ENCODE assay signal across 12 mouse cellular contexts in the genomic region with DNA sequence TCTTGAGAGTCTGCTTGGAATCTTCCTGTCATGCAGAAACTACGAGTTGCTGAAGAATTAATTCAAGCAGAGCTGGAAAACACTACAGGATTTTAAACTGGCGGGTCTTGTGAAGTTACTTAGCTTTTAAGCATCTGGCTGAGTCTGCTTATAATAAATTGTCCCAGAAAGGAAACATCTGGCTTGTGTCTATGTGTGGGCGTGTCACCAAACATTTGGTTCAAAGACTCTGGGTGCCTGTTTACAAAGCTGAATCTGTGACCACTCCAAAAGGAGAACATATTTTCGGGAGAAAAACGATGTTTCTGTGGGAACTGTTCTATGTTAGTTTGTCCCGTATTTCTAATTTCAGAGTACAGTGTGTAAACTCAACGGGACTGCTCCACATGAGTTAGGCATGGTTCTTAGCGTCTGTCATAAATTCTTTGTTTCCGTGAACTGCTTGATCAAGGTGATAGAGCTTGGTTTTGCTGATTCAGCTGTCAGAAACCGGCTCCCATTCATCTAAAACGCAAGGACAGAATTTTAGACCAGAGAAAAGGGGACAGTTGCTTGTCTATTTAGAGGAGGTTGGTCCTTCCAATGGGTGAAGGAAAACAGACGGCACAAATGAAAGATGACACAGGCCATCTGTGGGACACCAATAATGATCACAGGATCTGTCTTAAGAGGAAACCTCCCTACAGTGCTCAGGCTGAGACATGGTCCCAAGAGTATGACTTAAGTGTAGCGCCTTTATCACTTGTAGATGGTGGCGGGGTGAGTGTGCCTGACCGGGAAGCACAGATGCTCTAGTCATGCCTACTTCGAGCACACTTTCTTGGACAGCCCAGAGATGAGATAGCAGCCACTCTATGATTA. TPM values are rescaled to one million over a fixed set of nuclear protein-coding genes. Genes with fewer than 3 reads are reported as not detected.
A peak's percentile ranks its signal among the peaks of the same experiment; 100 is the strongest.
DNase-seq lines count a peak whose midpoint lies in the region; ATAC-seq lines count a peak whose summit lies in the region.
"Had no signal": no experiment of that assay in that cellular context is flagged by ENCODE, and none has a peak within 500 bp of the region (broad histone marks: within the 10 kb centered on the region; RNA-seq: fewer than 3 reads in every experiment).

No protein-coding gene starts in this region.

- H3K9me3 ChIP-seq in heart, embryonic 12.5 days (replicated peaks), result no peaks in the 10 kb centered on the region
- H3K9me3 ChIP-seq: forebrain, embryonic 15.5 days; midbrain, embryonic 15.5 days had no signal

- DNase-seq in kidney, adult 11 months, result peak; percentile 23
- no peak for DNase-seq in kidney, adult 18-20 months
- peak; percentile 60 for DNase-seq in kidney, postnatal 10 days
- peak; percentile 57 for DNase-seq in skeletal muscle tissue, adult 2 months (ENCODE audit: low read depth, low spot score)
- DNase-seq in adrenal gland, postnatal 4 days (ENCODE audit: low spot score in 2 of 2), result no peak
- DNase-seq in cerebellum, adult 11 months, result no peak

- no peak for ATAC-seq in heart, embryonic 12.5 days (ENCODE audit: insufficient number of reproducible peaks, low FRiP score)
- ATAC-seq in erythroid progenitor cell, adult 5-6 weeks (replicated peaks; ENCODE audit: low FRiP score, poor library complexity, severe bottlenecking), result no peak
- ATAC-seq: forebrain, embryonic 15.5 days; midbrain, embryonic 15.5 days had no signal

- peaks cover 14% of the 10 kb centered on the region for H3K4me1 ChIP-seq in heart, embryonic 12.5 days (replicated peaks)
- H3K4me1 ChIP-seq: forebrain, embryonic 15.5 days; midbrain, embryonic 15.5 days had no signal

- no peak overlapping the region for H3K9ac ChIP-seq in heart, embryonic 12.5 days
- H3K9ac ChIP-seq: forebrain, embryonic 15.5 days; midbrain, embryonic 15.5 days had no signal

- peak overlapping the region; percentile 40 for H3K4me2 ChIP-seq in heart, embryonic 12.5 days
- H3K4me2 ChIP-seq: forebrain, embryonic 15.5 days; midbrain, embryonic 15.5 days had no signal

- H3K27me3 ChIP-seq in heart, embryonic 12.5 days (replicated peaks), result no peaks in the 10 kb centered on the region
- H3K27me3 ChIP-seq: forebrain, embryonic 15.5 days; midbrain, embryonic 15.5 days had no signal

- H3K4me3 ChIP-seq in heart, embryonic 12.5 days, result no peak overlapping the region
- H3K4me3 ChIP-seq: forebrain, embryonic 15.5 days; midbrain, embryonic 15.5 days had no signal

- H3K27ac ChIP-seq in heart, embryonic 12.5 days (ENCODE audit: poor library complexity, severe bottlenecking), result no peak overlapping the region; the same call in 1 of the 2 replicates
- H3K27ac ChIP-seq: forebrain, embryonic 15.5 days; midbrain, embryonic 15.5 days had no signal

- H3K36me3 ChIP-seq in heart, embryonic 12.5 days, result no peaks in the 10 kb centered on the region
- H3K36me3 ChIP-seq: forebrain, embryonic 15.5 days; midbrain, embryonic 15.5 days had no signal

- WGBS in heart, embryonic 12.5 days, result 63% methylated on average over 16 of the region's 16 CpGs

RNA-seq across cellular contexts. Expression of a gene that starts 17.2 kb away (rescaled TPM):
- polyA plus RNA-seq in heart, embryonic 12.5 days (2016; fragmentation: Nextera tagmentation; extraction: Ambion mirVana), result 21.2 and 25.4 TPM in 2 replicates
- total RNA-seq in adrenal gland, postnatal 4 days (2021), result 10 to 100 TPM; 83.2 to 85.6 TPM
- not detected in 2 replicates for total RNA-seq in erythroid progenitor cell, adult 5-6 weeks (2015; ENCODE audit: low replicate concordance)
- total RNA-seq in erythroid progenitor cell, adult 5-6 weeks (2017; ENCODE audit: low replicate concordance), result not detected in 2 replicates

RNA-seq across cellular contexts. Expression of a gene that starts 18.9 kb away (rescaled TPM):
- not detected in 2 replicates for polyA plus RNA-seq in heart, embryonic 12.5 days (2016; fragmentation: Nextera tagmentation; extraction: Ambion mirVana)
- total RNA-seq in adrenal gland, postnatal 4 days (2021), result not detected
- total RNA-seq in erythroid progenitor cell, adult 5-6 weeks (2015; ENCODE audit: low replicate concordance), result not detected in 2 replicates
- not detected in 2 replicates for total RNA-seq in erythroid progenitor cell, adult 5-6 weeks (2017; ENCODE audit: low replicate concordance)
- total RNA-seq: ES-E14; layer of hippocampus, postnatal 14 days had no signal

RNA-seq across cellular contexts. Expression of a gene that starts 50.2 kb away (rescaled TPM):
- 57.2 and 57.3 TPM in 2 replicates for polyA plus RNA-seq in heart, embryonic 12.5 days (2016; fragmentation: Nextera tagmentation; extraction: Ambion mirVana)
- 10 to 100 TPM; 53.2 to 54.8 TPM for total RNA-seq in adrenal gland, postnatal 4 days (2021)
- total RNA-seq in erythroid progenitor cell, adult 5-6 weeks (2015; ENCODE audit: low replicate concordance), result 51.6 and 69.9 TPM in 2 replicates
- total RNA-seq in erythroid progenitor cell, adult 5-6 weeks (2017; ENCODE audit: low replicate concordance), result 59.2 and 61.9 TPM in 2 replicates

Comparison
In these comparisons a context has a peak if more than half of its experiments do, and no peak if none do; other contexts are left out.
1. DNase-seq: peak in kidney, adult 11 months (single experiment), kidney, postnatal 10 days (single experiment) and skeletal muscle tissue, adult 2 months (single experiment); none in kidney, adult 18-20 months (single experiment), adrenal gland, postnatal 4 days (0 of 2) and cerebellum, adult 11 months (single experiment).
2. RNA of a gene that starts 17.2 kb away (total RNA-seq): 83.2 to 85.6 TPM in adrenal gland, postnatal 4 days; not detected in erythroid progenitor cell, adult 5-6 weeks; every median in the first group is over 10 times any median in the second.